Comparison of ENCODE assay signal across 8 mouse cellular contexts in genomic region chr12:100109986-100110696, GRCm38 (mm10). TPM values are rescaled to one million over a fixed set of nuclear protein-coding genes. Genes with fewer than 3 reads are reported as not detected.
DNase-seq lines count a peak whose midpoint lies in the region; ATAC-seq lines count a peak whose summit lies in the region.

Psmc1 (plus strand) TSS chr12:100110154.

- peaks cover 29% of the 10 kb centered on the region for H3K36me3 ChIP-seq in hindbrain, embryonic 13.5 days

- H3K4me2 ChIP-seq in hindbrain, embryonic 13.5 days: peak within 1 kb of the TSS; percentile 81

- peak within 1 kb of the TSS; percentile 99 for H3K4me3 ChIP-seq in hindbrain, embryonic 13.5 days

- WGBS in hindbrain, embryonic 13.5 days: under 1% methylated on average over 58 of the region's 58 CpGs

- peak; percentile 81 for ATAC-seq in hindbrain, embryonic 13.5 days (ENCODE audit: low FRiP score)

- DNase-seq in R1 (ENCODE audit: low read depth, low spot score): peak; percentile 96
- peak; percentile 88 for DNase-seq in cerebellum, postnatal 14 days
- peak; percentile 69 to 74 for DNase-seq in frontal cortex, postnatal 14 days (ENCODE audit: low spot score in 2 of 2)
- peak; percentile 61 for DNase-seq in layer of hippocampus, postnatal 25 days (ENCODE audit: extremely low spot score in 1 of 2, low spot score in 1 of 2)
- DNase-seq in lung, postnatal 36 days: peak; percentile 87
- peak; percentile 97 for DNase-seq in retina, postnatal 1 day
- DNase-seq in urinary bladder, adult 2 months (ENCODE audit: low spot score): peak; percentile 64

- H3K4me1 ChIP-seq in hindbrain, embryonic 13.5 days (replicated peaks): peaks cover 18% of the 10 kb centered on the region

- no peaks in the 10 kb centered on the region; the same call in 1 of the 2 replicates for H3K27me3 ChIP-seq in hindbrain, embryonic 13.5 days

- peak within 1 kb of the TSS; percentile 93 for H3K27ac ChIP-seq in hindbrain, embryonic 13.5 days

- H3K9me3 ChIP-seq in hindbrain, embryonic 13.5 days: no peaks in the 10 kb centered on the region

- H3K9ac ChIP-seq in hindbrain, embryonic 13.5 days: peak within 1 kb of the TSS; percentile 98

RNA-seq across cellular contexts. Expression of gene Psmc1, which starts in this region (rescaled TPM):
- polyA plus RNA-seq in hindbrain, embryonic 13.5 days (2015; fragmentation: Nextera tagmentation; extraction: Ambion mirVana): 282 and 285 TPM in 2 replicates
- 100 to 1,000 TPM; 171 to 205 TPM for total RNA-seq in layer of hippocampus, postnatal 25 days (2021)
- 108 and 118 TPM in 2 replicates for polyA plus RNA-seq in urinary bladder, adult 2 months (2012; rRNA removed)

Comparison
In these comparisons a context has a peak if more than half of its experiments do, and no peak if none do; other contexts are left out.
1. Peak in every context shown above with its lines: DNase-seq, ATAC-seq, H3K4me3 ChIP-seq and H3K27ac ChIP-seq.